Mouse (Mus musculus) spleen, adult 2 months (tissue): ENCODE data around the gene Arhgap23.

Source experiments
- CTCF ChIP-seq: fragments of 200-500 bp; IDR thresholded peaks from 2 replicates; pipeline ENCODE4 v1.5.1; 2011; ENCODE audit warnings: mild to moderate bottlenecking, inconsistent platforms; ENCODE audit not compliant: insufficient read depth, insufficient read length, insufficient replicate concordance; ENCODE audit errors: extremely low read depth
- POLR2A ChIP-seq: fragments of 200-500 bp; IDR thresholded peaks from 2 replicates; pipeline ENCODE4 v1.6.1; 2011; ENCODE audit warnings: low read depth, low read length, inconsistent platforms

- TF ChIP-seq CTCF (peak; percentile 95), POLR2A (no peak)
Observed at GRCm38 (mm10) chr11:97531381-97532260, 116.3 kb downstream of the Arhgap23 start.
